Mouse (Mus musculus) neural tube, embryonic 14.5 days (tissue): ENCODE results near the gene Eva1c. TPM values are rescaled to one million over a fixed set of nuclear protein-coding genes. Genes with fewer than 3 reads are reported as not detected.

Experiments
- ATAC-seq: fragments of 200-750 bp; cut with Nextera tagmentation; 2 replicates; pipeline ENCODE4 v1.8.0; 2017; ENCODE audit warnings: low read depth, mild to moderate bottlenecking, moderate TSS enrichment, moderate library complexity
- H3K27ac ChIP-seq: fragments of 300-500 bp; sonication (generic); 2 replicates; pipeline ENCODE4 v1.5.1; 2014; ENCODE audit warnings: low read depth, mild to moderate bottlenecking, control low read depth, low read length, moderate library complexity, mixed read lengths
- H3K27me3 ChIP-seq: fragments of 300-500 bp; sonication (generic); 2 replicates; pipeline ENCODE4 v1.6.1; 2014; ENCODE audit warnings: low read length; ENCODE audit not compliant: control insufficient read depth, insufficient read depth
- H3K36me3 ChIP-seq: fragments of 300-500 bp; sonication (generic); 2 replicates; pipeline ENCODE4 v1.6.1; 2014; ENCODE audit warnings: low read length, mixed read lengths; ENCODE audit not compliant: control insufficient read depth, insufficient read depth
- H3K4me1 ChIP-seq: fragments of 300-500 bp; sonication (generic); 2 replicates; pipeline ENCODE4 v1.6.1; 2014; ENCODE audit warnings: low read length; ENCODE audit not compliant: control insufficient read depth, insufficient read depth
- H3K4me2 ChIP-seq: fragments of 300-500 bp; sonication (generic); 2 replicates; pipeline ENCODE4 v1.6.1; 2014; ENCODE audit warnings: mild to moderate bottlenecking, low read depth, low read length, control low read depth
- H3K4me3 ChIP-seq: fragments of 300-500 bp; sonication (generic); 2 replicates; pipeline ENCODE4 v1.5.1; 2014; ENCODE audit warnings: low read depth, low read length, control low read depth, mixed read lengths
- H3K9ac ChIP-seq: fragments of 300-500 bp; sonication (generic); replicated peaks from 2 replicates; pipeline ENCODE4 v1.6.1; 2014; ENCODE audit warnings: low read depth, mild to moderate bottlenecking, control low read depth, low read length, mixed read lengths
- H3K9me3 ChIP-seq: fragments of 300-500 bp; sonication (generic); 2 replicates; pipeline ENCODE4 v1.6.1; 2016; ENCODE audit warnings: low read length; ENCODE audit not compliant: control insufficient read depth
- WGBS: fragments of 180-500 bp; shearing (Covaris S2); extraction: QIAGEN DNeasy Blood & Tissue Kit; methylation state at CpG from one replicate; pipeline ENCODE4 v1.1.7; 2014; 5-methylcytosine and 5-hydroxymethylcytosine counted together
- polyA plus RNA-seq: library from polyadenylated mRNA; unstranded; fragments of >200 nt; fragmentation: Nextera tagmentation; extraction: Ambion mirVana; gene quantifications from 2 replicates; pipeline ENCODE4 v1.2.1, GENCODE M21; 2014

Eva1c gene
- 2.1 and 2.2 TPM in 2 replicates for polyA plus RNA-seq

DNA sequence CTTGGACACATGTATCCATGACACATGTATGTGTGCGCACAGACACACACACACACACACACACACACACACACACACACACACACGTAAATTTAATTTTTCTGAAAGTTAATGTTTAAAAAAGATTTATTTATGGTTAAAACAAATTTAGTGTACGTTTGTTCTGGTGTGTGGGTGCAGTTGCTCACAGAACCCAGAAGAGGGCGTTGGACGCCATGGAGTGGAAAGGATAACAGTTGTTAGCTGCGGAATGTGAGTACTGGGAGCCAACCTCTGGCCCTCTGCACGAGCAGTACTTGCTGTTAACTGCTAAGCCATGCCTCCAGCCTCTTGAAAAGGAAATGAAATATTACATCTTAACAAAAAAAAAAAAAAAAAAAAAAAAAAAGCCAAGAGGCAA lies at the start of gene Eva1c:
TSS of gene Eva1c (plus strand) at position 263 of the 400 bp plus-strand sequence.
- no peak for ATAC-seq
- Histone ChIP-seq H3K27me3 (peaks cover 12% of the 10 kb centered on the region), H3K36me3 (no peaks in the 10 kb centered on the region), H3K4me1 (peaks cover 13% of the 10 kb centered on the region; the same call in 1 of the 2 replicates), H3K9ac (no peak within 1 kb of the TSS), H3K4me3 (no peak within 1 kb of the TSS), H3K9me3 (no peaks in the 10 kb centered on the region), H3K4me2 (no peak within 1 kb of the TSS), H3K27ac (no peak within 1 kb of the TSS)
- WGBS = 66% methylated on average over 7 of the region's 7 CpGs

DNA sequence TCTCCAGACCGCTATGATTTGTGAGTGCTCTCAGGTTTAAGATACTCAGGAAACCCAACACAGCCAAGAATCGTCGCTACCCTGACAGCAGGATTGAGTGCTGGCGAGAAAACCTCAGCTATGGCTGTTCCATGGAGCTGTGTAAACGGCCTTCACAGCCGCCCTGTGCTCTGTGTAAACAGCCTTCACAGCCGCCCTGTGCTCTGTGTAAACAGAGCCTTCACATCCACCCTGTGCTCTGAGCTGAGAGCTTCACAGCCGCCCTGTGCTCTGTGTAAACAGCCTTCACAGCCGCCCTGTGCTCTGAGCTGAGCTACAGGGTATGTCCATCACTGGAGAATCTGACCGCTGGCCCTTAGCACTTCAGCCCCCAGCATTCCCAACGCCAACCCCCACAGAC lies 46.7 kb upstream of the Eva1c start:
- no peak; the same call in 1 of the 2 replicates for ATAC-seq
- Histone ChIP-seq H3K27ac (no peak overlapping the region), H3K36me3 (peaks cover 67% of the 10 kb centered on the region), H3K27me3 (no peaks in the 10 kb centered on the region), H3K4me3 (no peak overlapping the region), H3K4me1 (no peaks in the 10 kb centered on the region), H3K4me2 (no peak overlapping the region), H3K9ac (no peak overlapping the region), H3K9me3 (no peaks in the 10 kb centered on the region)
- WGBS = 86% methylated on average over 11 of the region's 11 CpGs

DNA sequence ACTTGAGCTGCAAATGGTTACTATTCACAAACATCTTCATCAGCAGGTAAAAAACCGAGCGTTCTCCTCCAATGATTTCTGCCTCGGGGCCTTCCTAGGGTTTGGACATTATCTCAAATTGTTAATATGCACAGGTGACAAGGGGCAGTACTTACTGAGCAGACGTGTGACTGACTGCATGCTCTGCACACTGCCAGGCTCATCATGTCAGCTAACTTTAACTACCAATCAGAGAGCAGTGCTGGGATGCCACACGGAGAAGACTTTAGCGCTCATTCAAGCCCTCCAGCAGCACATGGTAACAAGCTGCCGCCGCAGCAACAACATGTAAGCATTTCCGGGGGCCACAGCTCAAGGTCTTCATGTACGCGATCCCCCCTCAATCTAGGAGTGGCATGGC lies 43.2 kb upstream of the Eva1c start:
- no peak overlapping the region for H3K4me2 ChIP-seq
- H3K9ac ChIP-seq = no peak overlapping the region
- no peak overlapping the region for H3K27ac ChIP-seq
- H3K9me3 ChIP-seq = no peaks in the 10 kb centered on the region
- H3K27me3 ChIP-seq = no peaks in the 10 kb centered on the region
- H3K4me3 ChIP-seq = no peak overlapping the region
- ATAC-seq = no peak
- 94% methylated on average over 11 of the region's 11 CpGs for WGBS
- H3K4me1 ChIP-seq = no peaks in the 10 kb centered on the region
- peaks cover 67% of the 10 kb centered on the region for H3K36me3 ChIP-seq

DNA sequence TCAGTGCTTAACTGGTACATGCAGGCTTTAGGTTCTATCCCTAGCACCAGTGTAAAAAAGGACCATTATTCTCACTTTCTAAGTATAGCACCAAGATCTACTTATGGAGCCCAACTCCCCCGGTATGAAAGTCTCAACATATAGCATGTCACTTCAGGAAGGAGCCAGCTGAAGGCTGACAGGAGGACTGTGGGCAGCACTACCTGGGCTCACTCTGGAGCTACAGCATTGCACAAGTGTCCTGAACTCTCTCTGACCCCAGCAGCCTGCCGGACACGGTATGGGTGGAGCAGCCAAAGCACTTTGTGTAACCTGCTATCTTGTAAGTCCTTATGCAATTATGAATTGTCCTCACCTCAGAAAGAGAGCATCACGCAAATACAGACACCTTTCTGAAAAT lies 41.3 kb upstream of the Eva1c start:
- H3K9me3 ChIP-seq = no peaks in the 10 kb centered on the region
- H3K4me1 ChIP-seq = no peaks in the 10 kb centered on the region
- no peak overlapping the region for H3K27ac ChIP-seq
- no peaks in the 10 kb centered on the region for H3K27me3 ChIP-seq
- H3K4me2 ChIP-seq = no peak overlapping the region
- no peak for ATAC-seq
- 95% methylated on average over 4 of the region's 4 CpGs for WGBS
- no peak overlapping the region for H3K9ac ChIP-seq
- H3K4me3 ChIP-seq = no peak overlapping the region
- H3K36me3 ChIP-seq = peaks cover 66% of the 10 kb centered on the region

DNA sequence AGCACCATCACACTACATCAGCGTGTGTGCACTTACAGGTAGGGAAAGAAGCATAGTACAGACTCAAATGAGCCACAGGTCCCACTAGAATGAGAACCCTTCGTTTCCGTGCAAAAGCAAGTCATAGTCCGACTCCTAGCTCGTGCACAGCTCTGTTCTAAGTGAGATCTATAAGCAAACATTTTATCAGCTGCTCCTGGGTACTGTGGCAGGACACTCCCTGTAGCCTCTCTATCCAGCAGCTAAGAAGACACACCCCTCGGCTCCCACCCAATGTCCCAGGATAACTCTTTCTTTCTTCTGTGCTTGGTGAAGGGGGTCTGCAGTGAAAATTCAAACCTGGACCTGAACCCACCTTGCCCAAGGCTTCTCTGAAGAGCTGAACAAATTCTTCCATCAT lies 37.9 kb upstream of the Eva1c start:
- Histone ChIP-seq H3K4me1 (no peaks in the 10 kb centered on the region), H3K27me3 (no peaks in the 10 kb centered on the region), H3K9me3 (no peaks in the 10 kb centered on the region), H3K4me2 (no peak overlapping the region), H3K36me3 (peaks cover 68% of the 10 kb centered on the region), H3K9ac (no peak overlapping the region), H3K4me3 (no peak overlapping the region), H3K27ac (no peak overlapping the region)
- 97% methylated on average over 6 of the region's 6 CpGs for WGBS
- ATAC-seq = no peak

DNA sequence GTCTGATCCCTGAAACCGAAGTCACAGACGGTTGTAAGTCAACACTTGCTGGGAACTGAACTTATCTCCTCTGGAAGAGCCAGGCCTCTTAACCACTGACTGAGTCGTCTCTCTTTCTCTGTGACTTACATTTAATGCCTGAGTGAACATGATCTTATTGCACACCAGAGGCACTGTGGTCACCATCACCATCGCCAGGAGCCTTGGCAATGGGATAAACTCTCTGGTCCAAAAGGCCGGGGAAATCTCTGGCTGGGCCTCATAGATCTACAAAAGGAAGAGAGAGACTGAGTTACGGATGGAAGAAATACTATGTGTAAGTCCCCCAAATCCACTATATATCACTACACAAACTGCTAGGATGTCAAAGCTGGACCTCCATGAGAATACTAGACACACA lies 35.6 kb upstream of the Eva1c start:
- no peak overlapping the region for H3K4me2 ChIP-seq
- no peak overlapping the region for H3K9ac ChIP-seq
- peaks cover 52% of the 10 kb centered on the region for H3K36me3 ChIP-seq

DNA sequence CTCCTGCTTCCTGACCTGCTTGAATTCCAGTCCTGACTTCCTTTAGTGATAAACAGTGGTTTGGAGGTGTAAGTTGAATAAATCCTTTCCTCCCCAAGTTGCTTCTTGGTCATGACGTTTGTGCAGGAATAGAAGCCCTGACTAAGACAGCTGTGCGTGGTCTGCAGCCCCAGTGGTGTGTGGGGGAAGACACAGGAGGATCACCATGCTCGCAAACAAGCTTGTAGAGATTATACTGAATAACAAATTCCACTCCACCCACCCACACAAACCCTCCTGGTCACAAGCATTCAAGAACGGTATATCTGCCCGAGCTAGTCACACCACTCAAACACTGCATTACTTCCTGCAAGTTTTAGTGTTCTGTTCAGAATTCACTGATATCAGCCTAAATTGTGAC lies 34.5 kb upstream of the Eva1c start:
- Histone ChIP-seq H3K27ac (no peak overlapping the region), H3K4me3 (no peak overlapping the region), H3K27me3 (no peaks in the 10 kb centered on the region), H3K9me3 (no peaks in the 10 kb centered on the region), H3K36me3 (peaks cover 47% of the 10 kb centered on the region), H3K9ac (no peak overlapping the region), H3K4me1 (no peaks in the 10 kb centered on the region), H3K4me2 (no peak overlapping the region)
- 92% methylated on average over 5 of the region's 5 CpGs for WGBS
- ATAC-seq = no peak

More for the DNA sequence above, 35.6 kb upstream of the Eva1c start:
- Histone ChIP-seq H3K9me3 (no peaks in the 10 kb centered on the region), H3K4me3 (no peak overlapping the region), H3K27ac (no peak overlapping the region), H3K27me3 (no peaks in the 10 kb centered on the region), H3K4me1 (no peaks in the 10 kb centered on the region)
- WGBS = 93% methylated on average over 6 of the region's 6 CpGs
- no peak for ATAC-seq

DNA sequence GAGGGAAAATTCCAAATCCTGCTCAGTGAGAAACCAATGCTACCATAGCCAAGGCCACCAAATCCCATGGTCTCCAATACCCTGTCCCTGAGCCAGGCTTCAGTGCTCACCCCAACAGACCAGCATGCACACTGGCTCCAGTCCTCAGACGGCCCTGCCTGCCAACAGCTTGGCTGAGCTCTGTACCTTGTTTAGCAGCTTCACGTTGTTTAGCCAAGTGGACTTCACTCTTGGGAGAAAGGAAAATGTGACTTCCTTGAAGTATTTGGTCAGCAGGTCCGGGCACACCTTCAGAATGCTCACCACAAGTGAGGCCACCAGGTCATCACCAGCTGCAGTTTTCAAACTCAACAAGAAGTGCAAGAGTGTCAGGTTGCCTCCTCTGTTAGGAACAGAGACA lies 34.0 kb upstream of the Eva1c start:
- H3K9me3 ChIP-seq = no peaks in the 10 kb centered on the region
- H3K36me3 ChIP-seq = peaks cover 49% of the 10 kb centered on the region
- ATAC-seq = no peak
- H3K4me2 ChIP-seq = no peak overlapping the region
- no peak overlapping the region for H3K27ac ChIP-seq
- no peaks in the 10 kb centered on the region for H3K4me1 ChIP-seq
- H3K9ac ChIP-seq = no peak overlapping the region
- no peak overlapping the region for H3K4me3 ChIP-seq
- WGBS = 85% methylated on average over 3 of the region's 3 CpGs
- H3K27me3 ChIP-seq = no peaks in the 10 kb centered on the region

DNA sequence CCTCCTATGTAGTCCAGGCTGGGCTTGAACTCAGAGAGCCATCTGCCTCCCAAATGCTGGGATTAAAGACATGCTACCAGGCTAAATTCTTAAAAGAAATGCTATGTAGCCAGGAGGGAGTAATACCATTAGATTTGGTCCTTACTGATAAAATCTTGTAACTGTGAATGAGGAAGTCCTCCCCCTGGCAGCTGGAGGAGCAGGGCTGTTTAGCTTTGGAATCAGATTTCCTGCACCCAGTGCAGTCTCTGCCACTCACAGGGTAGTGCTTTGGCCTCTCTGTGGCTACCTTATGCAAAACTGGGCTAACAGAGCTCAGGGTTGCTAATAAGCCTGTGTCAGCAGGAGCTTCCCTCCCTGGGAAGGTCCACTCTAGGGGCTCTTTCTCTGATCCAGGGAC lies 31.8 kb upstream of the Eva1c start:
- Histone ChIP-seq H3K4me2 (no peak overlapping the region), H3K4me1 (no peaks in the 10 kb centered on the region), H3K27me3 (no peaks in the 10 kb centered on the region), H3K4me3 (no peak overlapping the region), H3K27ac (no peak overlapping the region), H3K9me3 (no peaks in the 10 kb centered on the region), H3K36me3 (peaks cover 44% of the 10 kb centered on the region), H3K9ac (no peak overlapping the region)
- ATAC-seq = no peak

DNA sequence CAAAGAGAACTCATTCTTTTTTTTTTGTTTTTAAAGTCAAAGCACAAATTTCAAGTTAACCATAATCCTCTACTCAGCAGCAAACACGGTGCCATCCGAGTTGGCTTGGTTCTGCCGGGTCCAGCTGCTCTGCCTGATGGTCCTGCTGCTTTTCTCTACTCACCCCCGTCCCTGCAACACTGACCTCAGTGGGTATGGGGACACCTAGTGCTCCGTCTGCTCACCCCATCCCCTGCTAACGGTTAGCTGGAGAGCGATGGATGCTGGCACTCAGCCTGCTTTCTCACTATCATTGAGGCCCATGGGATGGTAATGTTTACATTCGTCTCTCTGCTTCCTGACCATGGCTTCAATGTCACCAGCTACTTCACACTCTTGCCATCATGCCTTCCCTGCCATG lies 28.1 kb upstream of the Eva1c start:
- no peaks in the 10 kb centered on the region for H3K4me1 ChIP-seq
- ATAC-seq = no peak
- H3K27me3 ChIP-seq = no peaks in the 10 kb centered on the region
- H3K9me3 ChIP-seq = no peaks in the 10 kb centered on the region
- 90% methylated on average over 8 of the region's 8 CpGs for WGBS
- H3K27ac ChIP-seq = no peak overlapping the region
- no peak overlapping the region for H3K9ac ChIP-seq
- no peak overlapping the region for H3K4me3 ChIP-seq
- no peak overlapping the region for H3K4me2 ChIP-seq
- H3K36me3 ChIP-seq = peaks cover 36% of the 10 kb centered on the region
